Mouse (Mus musculus) granulocyte monocyte progenitor cell, adult 5-6 weeks (primary cell): ENCODE results near the gene Ntn1. TPM values are rescaled to one million over a fixed set of nuclear protein-coding genes. Genes with fewer than 3 reads are reported as not detected.
A peak's percentile ranks its signal among the peaks of the same experiment; 100 is the strongest.

Experiments used
- ATAC-seq: replicated peaks from 2 replicates; pipeline ENCODE4 v1.8.0; 2016; ENCODE audit warnings: mild to moderate bottlenecking, moderate TSS enrichment, inconsistent platforms; ENCODE audit not compliant: poor library complexity, severe bottlenecking
- total RNA-seq, 2 experiments: library from RNA; stranded (forward) in 1 of 2; stranded (reverse) in 1 of 2; fragments of 200-712, 200-1000 nt in 1 of 2; fragments of >200 nt in 1 of 2; fragmentation: Nextera tagmentation in 1 of 2; gene quantifications; 2 replicates each; pipeline ENCODE4 v1.2.3; 2014 to 2017

Ntn1 gene
- total RNA-seq, 2 experiments from 2014 or later: not detected

- peak; percentile 75 for ATAC-seq
Observed at GRCm38 (mm10) chr11:68408127-68408526, 7.5 kb upstream of the Ntn1 start.

GRCm38 (mm10) chr11:68407266-68407926 lies 6.8 kb upstream of the Ntn1 start:
- ATAC-seq: no peak

GRCm38 (mm10) chr11:68405576-68405975 lies 5.0 kb upstream of the Ntn1 start:
- no peak for ATAC-seq

- peak; percentile 62 for ATAC-seq
Observed at GRCm38 (mm10) chr11:68404185-68404584, 3.6 kb upstream of the Ntn1 start.

- no peak for ATAC-seq
Observed at GRCm38 (mm10) chr11:68401428-68401827, 805 bp upstream of the Ntn1 start.

GRCm38 (mm10) chr11:68400021-68400671 lies 477 bp downstream of the Ntn1 start:
- peak; percentile 48 for ATAC-seq

GRCm38 (mm10) chr11:68399548-68400020 lies 1.0 kb downstream of the Ntn1 start:
- peak; percentile 13; the same call in 1 of the 2 replicates for ATAC-seq

- ATAC-seq: no peak
Observed at GRCm38 (mm10) chr11:68398891-68399547, 1.6 kb downstream of the Ntn1 start.

GRCm38 (mm10) chr11:68395546-68395945 lies 5.1 kb downstream of the Ntn1 start:
- no peak for ATAC-seq

- ATAC-seq: no peak
Observed at GRCm38 (mm10) chr11:68394749-68395148, 5.9 kb downstream of the Ntn1 start.

GRCm38 (mm10) chr11:68393897-68394490 lies 6.6 kb downstream of the Ntn1 start:
- ATAC-seq: no peak

- no peak for ATAC-seq
Observed at GRCm38 (mm10) chr11:68390381-68391287, 10.0 kb downstream of the Ntn1 start.

GRCm38 (mm10) chr11:68389621-68390020 lies 11.0 kb downstream of the Ntn1 start:
- no peak for ATAC-seq

- no peak for ATAC-seq
Observed at GRCm38 (mm10) chr11:68388655-68389015, 12.0 kb downstream of the Ntn1 start.

- no peak for ATAC-seq
Observed at GRCm38 (mm10) chr11:68387971-68388654, 12.5 kb downstream of the Ntn1 start.

GRCm38 (mm10) chr11:68387441-68387760 lies 13.2 kb downstream of the Ntn1 start:
- no peak for ATAC-seq

- ATAC-seq: peak; percentile 64
Observed at GRCm38 (mm10) chr11:68386589-68387440, 13.8 kb downstream of the Ntn1 start.

GRCm38 (mm10) chr11:68385921-68386588 lies 14.6 kb downstream of the Ntn1 start:
- no peak for ATAC-seq
